In genomic region chr14:50352438-50352837, GRCm38 (mm10) we compare ENCODE assay signal across 10 mouse cellular contexts. TPM values are rescaled to one million over a fixed set of nuclear protein-coding genes. Genes with fewer than 3 reads are reported as not detected.
DNase-seq lines count a peak whose midpoint lies in the region; ATAC-seq and TF ChIP-seq lines count a peak whose summit lies in the region.
"Had no signal": no experiment of that assay in that cellular context is flagged by ENCODE, and none has a peak within 500 bp of the region (broad histone marks: within the 10 kb centered on the region; RNA-seq: fewer than 3 reads in every experiment).

No protein-coding gene starts in this region.

- H3K9ac ChIP-seq in kidney, embryonic 14.5 days (ENCODE audit: low read depth, low read length) = no peak overlapping the region
- H3K9ac ChIP-seq in CH12.LX (ENCODE audit: insufficient read depth, low read depth) = no peak overlapping the region
- H3K9ac ChIP-seq in kidney, postnatal 0 days (ENCODE audit: low read depth, low read length) = no peak overlapping the region

- TF ChIP-seq POLR2A in kidney, adult 2 months (IDR thresholded peaks at IDR 0.05; ENCODE audit: low read depth, low read length) = no peak
- TF ChIP-seq POLR2A in CH12.LX (IDR thresholded peaks at IDR 0.05; ENCODE audit: low read depth, low read length) = no peak

- WGBS in kidney, adult 2 months = 38% methylated on average over 3 of the region's 3 CpGs
- 53% methylated on average over 3 of the region's 3 CpGs for WGBS in kidney, embryonic 14.5 days
- 37% methylated on average over 3 of the region's 3 CpGs for WGBS in kidney, postnatal 0 days

- H3K36me3 ChIP-seq in kidney, adult 2 months (ENCODE audit: control insufficient read depth, insufficient read depth, low read length) = no peaks in the 10 kb centered on the region
- H3K36me3 ChIP-seq in kidney, embryonic 14.5 days (ENCODE audit: control insufficient read depth, insufficient read depth, low read length) = no peaks in the 10 kb centered on the region
- no peaks in the 10 kb centered on the region for H3K36me3 ChIP-seq in CH12.LX (replicated peaks in 1 of 2; ENCODE audit: control insufficient read depth in 1 of 2, insufficient read depth in 1 of 2, low read length in 1 of 2)
- H3K36me3 ChIP-seq in kidney, postnatal 0 days (ENCODE audit: insufficient read depth, low read length) = no peaks in the 10 kb centered on the region

- no peak overlapping the region for H3K4me3 ChIP-seq in kidney, adult 2 months (ENCODE audit: insufficient read depth, low read depth, low read length)
- H3K4me3 ChIP-seq in kidney, embryonic 14.5 days (ENCODE audit: low read length) = no peak overlapping the region
- no peak overlapping the region for H3K4me3 ChIP-seq in CH12.LX (replicated peaks in 1 of 3; ENCODE audit: low read depth in 2 of 3, low read length in 2 of 3, poor library complexity in 1 of 3)
- H3K4me3 ChIP-seq in kidney, postnatal 0 days (replicated peaks; ENCODE audit: low read depth, low read length) = no peak overlapping the region

- H3K9me3 ChIP-seq in kidney, embryonic 14.5 days (ENCODE audit: control insufficient read depth, low read length) = no peaks in the 10 kb centered on the region
- no peaks in the 10 kb centered on the region for H3K9me3 ChIP-seq in CH12.LX (replicated peaks; ENCODE audit: low read length)
- H3K9me3 ChIP-seq in kidney, postnatal 0 days (replicated peaks; ENCODE audit: low read length) = no peaks in the 10 kb centered on the region

- dilution Hi-C loops in CH12.LX (cut with MboI; ENCODE audit: extremely low pct_ligation_motif_present, extremely low pct_unique_long_range_greater_than_20kb, low sequenced_read_pairs) = no loop called here

- peak; percentile 29 for DNase-seq in kidney, adult 2 months
- DNase-seq in CH12.LX (ENCODE audit: extremely low read depth) = peak; percentile 57
- DNase-seq in Patski (ENCODE audit: low read depth, low spot score) = no peak
- DNase-seq in kidney, postnatal 0 days (ENCODE audit: low spot score) = no peak
- DNase-seq in cerebellum, adult 18-20 months = no peak
- no peak for DNase-seq in layer of hippocampus, adult 9-11 months
- no peak for DNase-seq in T-cell, adult 2 months (ENCODE audit: low spot score)
- DNase-seq: cerebellum, adult 9-10 months had no signal

- H3K4me2 ChIP-seq in kidney, embryonic 14.5 days (replicated peaks; ENCODE audit: low read depth, low read length) = no peak overlapping the region
- no peak overlapping the region for H3K4me2 ChIP-seq in CH12.LX (ENCODE audit: insufficient read depth, low read depth, poor library complexity, severe bottlenecking)
- H3K4me2 ChIP-seq in kidney, postnatal 0 days (ENCODE audit: low read length) = no peak overlapping the region

- in situ Hi-C loops in CH12.LX (cut with MboI; ENCODE audit: low pct_ligation_motif_present, low pct_unique_long_range_greater_than_20kb, low sequenced_read_pairs) = loop anchor here (25.0 kb wide), 1 partner anchor 410 kb away; no protein-coding TSS in a partner anchor
- in situ Hi-C loops in Patski (cut with MboI; ENCODE audit: low pct_unique_long_range_greater_than_20kb) = no loop called here

- TF ChIP-seq EP300 in CH12.LX (IDR thresholded peaks at IDR 0.05; ENCODE audit: low read length) = no peak

- TF ChIP-seq RAD21 in CH12.LX (IDR thresholded peaks at IDR 0.05; ENCODE audit: low read depth, low read length) = peak; percentile 62

- POLR2A ChIA-PET in Patski (lab: Charles Lee) = no interaction called here

- no peak for ATAC-seq in kidney, embryonic 14.5 days (ENCODE audit: low FRiP score, low TSS enrichment)
- no peak for ATAC-seq in Patski
- peak; percentile 59; the same call in 1 of the 2 replicates for ATAC-seq in kidney, postnatal 0 days (replicated peaks; ENCODE audit: low FRiP score, low read depth)

- H3K27ac ChIP-seq in kidney, adult 2 months (ENCODE audit: insufficient read depth, low read depth, low read length) = no peak overlapping the region
- no peak overlapping the region for H3K27ac ChIP-seq in kidney, embryonic 14.5 days (ENCODE audit: low read depth, low read length)
- H3K27ac ChIP-seq in CH12.LX (ENCODE audit: insufficient read depth, low read depth) = no peak overlapping the region
- no peak overlapping the region for H3K27ac ChIP-seq in kidney, postnatal 0 days

- H3K27me3 ChIP-seq in kidney, adult 2 months (replicated peaks; ENCODE audit: control insufficient read depth, insufficient read depth, low read length) = no peaks in the 10 kb centered on the region
- H3K27me3 ChIP-seq in kidney, embryonic 14.5 days (ENCODE audit: control insufficient read depth, insufficient read depth, low read length) = no peaks in the 10 kb centered on the region
- H3K27me3 ChIP-seq in CH12.LX (replicated peaks) = no peaks in the 10 kb centered on the region
- no peaks in the 10 kb centered on the region for H3K27me3 ChIP-seq in Patski
- H3K27me3 ChIP-seq in kidney, postnatal 0 days (ENCODE audit: insufficient read depth, low read length) = no peaks in the 10 kb centered on the region

- CTCF ChIA-PET in Patski (lab: Charles Lee) = no interaction called here

- peak; percentile 65 for TF ChIP-seq CTCF in kidney, adult 2 months (conservative IDR thresholded peaks at IDR 0.05; ENCODE audit: insufficient read depth, insufficient read length, low read depth, low read length)
- TF ChIP-seq CTCF in CH12.LX (conservative IDR thresholded peaks at IDR 0.05 in 1 of 2, IDR thresholded peaks at IDR 0.05 in 1 of 2; ENCODE audit: low read depth in 2 of 2, low read length in 2 of 2) (peak; percentile 49 to 71; a peak in 3 of 4 replicates), Patski (IDR thresholded peaks at IDR 0.05) (peak; percentile 51)
- TF ChIP-seq CTCF in kidney, postnatal 0 days (IDR thresholded peaks at IDR 0.05; ENCODE audit: low read depth) = peak; percentile 66

- no peaks in the 10 kb centered on the region for H3K4me1 ChIP-seq in kidney, adult 2 months (ENCODE audit: control insufficient read depth, insufficient read depth, low read length)
- no peaks in the 10 kb centered on the region for H3K4me1 ChIP-seq in kidney, embryonic 14.5 days (ENCODE audit: control insufficient read depth, insufficient read depth, low read length)
- H3K4me1 ChIP-seq in CH12.LX (ENCODE audit: control insufficient read depth in 1 of 2, insufficient read depth in 2 of 2) = peaks cover 0 to 5% of the 10 kb centered on the region in 2 experiments; a peak in 2 of 4 replicates
- H3K4me1 ChIP-seq in kidney, postnatal 0 days (replicated peaks; ENCODE audit: insufficient read depth, low read length) = no peaks in the 10 kb centered on the region

- H3K79me2 ChIP-seq in CH12.LX (replicated peaks; ENCODE audit: control insufficient read depth, extremely low read depth, insufficient read depth, poor library complexity, severe bottlenecking) = no peaks in the 10 kb centered on the region

TF ChIP-seq in CH12.LX, 34 proteins besides CTCF, POLR2A, EP300 and RAD21:
- TF ChIP-seq E2F4 (IDR thresholded peaks at IDR 0.05; ENCODE audit: insufficient replicate concordance, low read depth, low read length) = no peak
- TF ChIP-seq SMC3 (IDR thresholded peaks at IDR 0.05; ENCODE audit: low read depth, low read length) = peak; percentile 58
TF ChIP-seq in CH12.LX: peak in this region for 1.

RNA-seq across cellular contexts. Expression of gene Olfr735, which starts 3.8 kb away (rescaled TPM):
- not detected in 2 replicates for polyA plus RNA-seq in kidney, adult 2 months (2012; rRNA removed)
- not detected in 2 replicates for polyA plus RNA-seq in kidney, embryonic 14.5 days (2014; fragmentation: Nextera tagmentation; extraction: Ambion mirVana)
- total RNA-seq in CH12.LX (2012; rRNA removed) = not detected in 2 replicates
- not detected in 2 replicates for total RNA-seq in CH12.LX (2014; rRNA removed)
- polyA plus RNA-seq in CH12.LX (2012; ENCODE audit: insufficient read length, low read depth) = not detected in 2 replicates
- not detected for polyA plus RNA-seq in Patski (2021)
- polyA plus RNA-seq in kidney, postnatal 0 days (2015; fragmentation: Nextera tagmentation; extraction: Ambion mirVana) = not detected in 2 replicates
- total RNA-seq: heart, postnatal 36 days had no signal

RNA-seq across cellular contexts. Expression of gene Tlr11, which starts 5.3 kb away (rescaled TPM):
- 0.34 and 0.50 TPM in 2 replicates for polyA plus RNA-seq in kidney, adult 2 months (2012; rRNA removed)
- not detected in 2 replicates for polyA plus RNA-seq in kidney, embryonic 14.5 days (2014; fragmentation: Nextera tagmentation; extraction: Ambion mirVana)
- total RNA-seq in CH12.LX (2012; rRNA removed) (not detected in 2 replicates), CH12.LX (2014; rRNA removed) (not detected in 2 replicates)
- polyA plus RNA-seq in CH12.LX (2012; ENCODE audit: insufficient read length, low read depth) (not detected in 2 replicates), Patski (2021) (not detected)
- not detected in 2 replicates for polyA plus RNA-seq in kidney, postnatal 0 days (2015; fragmentation: Nextera tagmentation; extraction: Ambion mirVana)

RNA-seq across cellular contexts. Expression of gene Olfr734, which starts 25.9 kb away (rescaled TPM):
- polyA plus RNA-seq in kidney, adult 2 months (2012; rRNA removed) = not detected in 2 replicates
- polyA plus RNA-seq in kidney, embryonic 14.5 days (2014; fragmentation: Nextera tagmentation; extraction: Ambion mirVana) = not detected in 2 replicates
- total RNA-seq in CH12.LX (2012; rRNA removed) = not detected in 2 replicates
- not detected in 2 replicates for total RNA-seq in CH12.LX (2014; rRNA removed)
- polyA plus RNA-seq in CH12.LX (2012; ENCODE audit: insufficient read length, low read depth) = not detected in 2 replicates
- not detected for polyA plus RNA-seq in Patski (2021)
- polyA plus RNA-seq in kidney, postnatal 0 days (2015; fragmentation: Nextera tagmentation; extraction: Ambion mirVana) = not detected in 2 replicates
- total RNA-seq: heart, postnatal 36 days had no signal

RNA-seq across cellular contexts. Expression of gene Olfr736, which starts 28.5 kb away (rescaled TPM):
- polyA plus RNA-seq in kidney, adult 2 months (2012; rRNA removed) = not detected in 2 replicates
- polyA plus RNA-seq in kidney, embryonic 14.5 days (2014; fragmentation: Nextera tagmentation; extraction: Ambion mirVana) = not detected in 2 replicates
- total RNA-seq in CH12.LX (2012; rRNA removed) (not detected in 2 replicates), CH12.LX (2014; rRNA removed) (not detected in 2 replicates)
- polyA plus RNA-seq in CH12.LX (2012; ENCODE audit: insufficient read length, low read depth) (not detected in 2 replicates), Patski (2021) (not detected)
- not detected in 2 replicates for polyA plus RNA-seq in kidney, postnatal 0 days (2015; fragmentation: Nextera tagmentation; extraction: Ambion mirVana)
- total RNA-seq: heart, postnatal 36 days had no signal

RNA-seq across cellular contexts. Expression of gene Olfr733, which starts 51.1 kb away (rescaled TPM):
- not detected in 2 replicates for polyA plus RNA-seq in kidney, adult 2 months (2012; rRNA removed)
- not detected in 2 replicates for polyA plus RNA-seq in kidney, embryonic 14.5 days (2014; fragmentation: Nextera tagmentation; extraction: Ambion mirVana)
- total RNA-seq in CH12.LX (2012; rRNA removed) (not detected in 2 replicates), CH12.LX (2014; rRNA removed) (not detected in 2 replicates)
- polyA plus RNA-seq in CH12.LX (2012; ENCODE audit: insufficient read length, low read depth) (not detected in 2 replicates), Patski (2021) (not detected)
- not detected in 2 replicates for polyA plus RNA-seq in kidney, postnatal 0 days (2015; fragmentation: Nextera tagmentation; extraction: Ambion mirVana)
- total RNA-seq: heart, postnatal 36 days had no signal

Comparison
In these comparisons a context has a peak if more than half of its experiments do, and no peak if none do; other contexts are left out.
1. DNase-seq: peak in kidney, adult 2 months (single experiment) and CH12.LX (single experiment); none in Patski (single experiment), kidney, postnatal 0 days (single experiment), cerebellum, adult 18-20 months (0 of 2), layer of hippocampus, adult 9-11 months (single experiment) and T-cell, adult 2 months (single experiment).
2. Peak in every context shown above with its lines, with median percentiles within 50 percentile points of each other: CTCF ChIP-seq.